Mouse (Mus musculus) small intestine, adult 2 months (tissue): Measurements from ENCODE around the gene Rac3.
"Not testable (repeated sequence)": the region's sequence is repeated elsewhere in the genome, so short reads cannot be mapped to it uniquely, and the experiment has no call there.

Experiments used
- CTCF ChIP-seq: fragments of 200-500 bp; IDR thresholded peaks from 2 replicates; pipeline ENCODE4 v1.5.1; 2012; ENCODE audit warnings: low read depth, mild to moderate bottlenecking, control low read depth, inconsistent platforms, low read length, moderate library complexity, mixed read lengths; ENCODE audit not compliant: insufficient replicate concordance, insufficient read length; ENCODE audit errors: extremely low read depth
- POLR2A ChIP-seq: fragments of 200-500 bp; IDR thresholded peaks from 2 replicates; pipeline ENCODE4 v1.6.1; 2012; ENCODE audit warnings: low read depth, mild to moderate bottlenecking, control low read depth, inconsistent platforms, low read length, moderate library complexity

- not testable (repeated sequence) for TF ChIP-seq CTCF, POLR2A
Measured at GRCm38 (mm10) chr11:120729432-120730050, 8.3 kb downstream of the Rac3 start.
